Mouse (Mus musculus): ENCODE measurements around the gene Cyp2d12. TPM values are rescaled to one million over a fixed set of nuclear protein-coding genes. Genes with fewer than 3 reads are reported as not detected.

Cyp2d12 gene
- total RNA-seq (2023) = not detected in 4 replicates

DNA sequence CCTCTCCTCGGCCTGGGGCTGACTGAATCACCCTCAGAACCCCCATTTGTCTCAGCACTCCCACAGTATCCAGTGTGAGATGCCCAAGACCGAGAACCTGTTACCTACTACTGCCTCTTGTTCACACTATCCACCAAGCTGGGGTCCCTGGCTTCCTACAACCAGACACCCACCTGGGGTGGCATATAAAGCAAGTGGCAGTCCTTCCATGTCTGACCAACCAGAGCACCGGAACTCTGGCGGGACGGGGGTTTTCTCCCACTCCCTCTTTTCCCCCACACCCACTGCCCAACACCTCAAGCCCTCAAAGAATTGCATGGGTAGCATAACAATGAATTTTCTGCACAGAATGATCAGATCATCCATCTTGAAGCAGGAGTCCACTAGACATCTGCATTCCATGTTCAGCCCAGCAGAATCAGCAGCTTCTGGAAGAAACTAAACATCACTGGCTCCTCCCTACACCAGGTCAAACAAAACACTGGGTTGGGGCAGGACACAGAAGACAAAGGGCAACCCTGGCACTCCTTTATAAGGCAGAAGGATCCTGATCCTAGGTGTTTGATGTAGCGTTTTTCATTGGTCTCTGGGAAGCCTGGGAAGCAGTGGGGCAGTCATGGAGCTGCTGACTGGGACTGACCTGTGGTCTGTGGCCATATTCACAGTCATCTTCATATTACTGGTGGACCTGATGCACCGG lies at the start of gene Cyp2d12:
Cyp2d12 (plus strand) TSS at position 542 of the 700 bp plus-strand sequence.

Other genes with a start within 250 kb of the Cyp2d12 start
- 55.4 to 59.8 TPM (median 57.8 TPM) in 4 replicates for gene Naga, start 216.1 kb upstream of the Cyp2d12 start, total RNA-seq (2023)
- 2.2 TPM in 1 of 4 replicates, not detected in the others for gene Pheta2, start 216.1 kb upstream of the Cyp2d12 start, total RNA-seq (2023)
- 89.7 to 104 TPM (median 94.2 TPM) in 4 replicates for gene Smdt1, start 216.1 kb upstream of the Cyp2d12 start, total RNA-seq (2023)
- 97.1 to 115 TPM (median 103 TPM) in 4 replicates for gene Ndufa6, start 200.8 kb upstream of the Cyp2d12 start, total RNA-seq (2023)
- gene Cyp2d22, start 174.8 kb upstream of the Cyp2d12 start, total RNA-seq (2023) = 5.5 to 10.3 TPM (median 9.3 TPM) in 4 replicates
- not detected in 4 replicates for gene Cyp2d11, start 161.1 kb upstream of the Cyp2d12 start, total RNA-seq (2023)
- not detected in 4 replicates for gene Cyp2d10, start 147.9 kb upstream of the Cyp2d12 start, total RNA-seq (2023)
- gene Cyp2d9, start 121.6 kb upstream of the Cyp2d12 start, total RNA-seq (2023) = not detected in 4 replicates
- gene Cyp2d34, start 65.9 kb downstream of the Cyp2d12 start, total RNA-seq (2023) = not detected in 4 replicates
- gene Cyp2d40, start 209.1 kb downstream of the Cyp2d12 start, total RNA-seq (2023) = not detected in 4 replicates
- 0.46 to 2.1 TPM (median 0.96 TPM) in 4 replicates for gene Cyp2d26, start 239.2 kb downstream of the Cyp2d12 start, total RNA-seq (2023)

All from B cell, adult 62 days (primary cell).